Mouse (Mus musculus) embryo, embryonic 10.5 days (tissue): ENCODE data around the gene Chkb.

Source experiments
- DNase-seq: peaks from one replicate; pipeline ENCODE4 v3.0.0-alpha.2; 2015; ENCODE audit warnings: low spot score

The Chkb gene

GRCm38 (mm10) chr15:89399716-89400115, 30.0 kb downstream of the Chkb start:
- DNase-seq: no peak

GRCm38 (mm10) chr15:89398146-89398545, 31.6 kb downstream of the Chkb start:
- no peak for DNase-seq

- no peak for DNase-seq
Observed at GRCm38 (mm10) chr15:89396883-89397282, 32.8 kb downstream of the Chkb start.

DNA sequence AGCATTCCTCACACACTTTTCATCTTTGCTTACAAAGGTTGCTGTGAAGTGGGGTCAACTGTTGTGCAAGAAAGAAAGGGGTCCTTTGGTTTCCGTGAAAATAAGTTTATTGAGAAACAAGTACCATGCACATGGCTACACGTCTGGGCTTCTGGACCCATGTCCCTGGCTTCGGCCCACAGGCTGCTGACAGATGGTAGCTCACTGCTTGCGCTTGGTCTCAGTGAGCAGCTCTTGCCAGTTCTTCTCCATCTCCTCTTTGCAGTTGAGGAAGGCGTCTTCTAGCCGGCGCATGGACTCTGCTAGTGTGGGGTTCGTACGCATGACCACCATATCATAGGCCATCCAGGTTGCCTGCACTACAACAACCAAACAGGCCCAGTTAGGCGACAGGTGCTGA, 39.6 kb downstream of the Chkb start:
- DNase-seq: no peak

- no peak for DNase-seq
Observed at GRCm38 (mm10) chr15:89387127-89387526, 42.6 kb downstream of the Chkb start.

- no peak for DNase-seq
Observed at GRCm38 (mm10) chr15:89384617-89385016, 45.1 kb downstream of the Chkb start, which contains the start of gene Klhdc7b. Gene Klhdc7b, plus strand, starts transcription at chr15:89384917.

- peak; percentile 15 for DNase-seq
Observed at GRCm38 (mm10) chr15:89379429-89379828, 50.3 kb downstream of the Chkb start.

- peak; percentile 59 for DNase-seq
Observed at GRCm38 (mm10) chr15:89378831-89379401, 50.8 kb downstream of the Chkb start, which contains the start of gene Odf3b. Gene Odf3b, minus strand, starts transcription at chr15:89379282.

GRCm38 (mm10) chr15:89377938-89378828, 51.5 kb downstream of the Chkb start:
- DNase-seq: peak; percentile 15

DNA sequence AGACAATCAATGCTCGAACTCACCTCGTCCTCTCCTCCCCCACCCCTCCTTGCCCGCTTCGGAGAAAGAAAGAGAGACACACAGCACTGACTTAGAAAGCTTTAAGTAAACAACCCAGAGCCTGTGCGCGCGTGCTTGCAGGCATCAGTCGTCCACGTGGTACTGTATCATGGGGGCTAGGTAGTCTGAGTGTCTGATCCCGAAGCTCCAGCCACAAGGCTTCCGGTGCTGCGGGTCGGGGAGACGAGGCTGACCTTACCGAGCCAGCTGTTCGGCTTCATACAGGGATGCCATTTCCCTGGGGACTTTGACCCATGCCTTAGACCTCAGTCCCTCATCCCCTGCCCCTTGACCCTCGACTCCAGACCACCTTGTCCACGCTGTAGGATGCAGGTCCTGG, 52.3 kb downstream of the Chkb start:
- peak; percentile 30 for DNase-seq

- no peak for DNase-seq
Observed at GRCm38 (mm10) chr15:89376957-89377356, 52.8 kb downstream of the Chkb start, which contains the start of gene Tymp. Gene Tymp, minus strand, starts transcription at chr15:89377039.
